Mouse (Mus musculus) midbrain, embryonic 14.5 days (tissue): ENCODE data around the gene Tmem63b. TPM values are rescaled to one million over a fixed set of nuclear protein-coding genes. Genes with fewer than 3 reads are reported as not detected.

Experiments used
- ATAC-seq: fragments of 200-750 bp; cut with Nextera tagmentation; 2 replicates; pipeline ENCODE4 v1.8.0; 2017; ENCODE audit warnings: moderate number of reproducible peaks, moderate library complexity; ENCODE audit not compliant: low FRiP score, low TSS enrichment
- DNase-seq: peaks from one replicate; pipeline ENCODE4 v3.0.0-alpha.2; 2015
- H3K27ac ChIP-seq: fragments of 300-500 bp; sonication (generic); replicated peaks from 2 replicates; pipeline ENCODE4 v1.5.1; 2014; ENCODE audit warnings: mild to moderate bottlenecking, low read depth, low read length, moderate library complexity
- H3K27me3 ChIP-seq: fragments of 300-500 bp; sonication (generic); 2 replicates; pipeline ENCODE4 v1.6.1; 2014; ENCODE audit warnings: low read length, control low read depth, mixed read lengths; ENCODE audit not compliant: control insufficient read depth, insufficient read depth
- H3K36me3 ChIP-seq: fragments of 300-500 bp; sonication (generic); 2 replicates; pipeline ENCODE4 v1.6.1; 2014; ENCODE audit warnings: low read length, control low read depth; ENCODE audit not compliant: control insufficient read depth, insufficient read depth
- H3K4me1 ChIP-seq: fragments of 300-500 bp; sonication (generic); 2 replicates; pipeline ENCODE4 v1.6.1; 2014; ENCODE audit warnings: mild to moderate bottlenecking, antibody characterized with exemption, low read length, control low read depth; ENCODE audit not compliant: control insufficient read depth, insufficient read depth
- H3K4me2 ChIP-seq: fragments of 300-500 bp; sonication (generic); 2 replicates; pipeline ENCODE4 v1.6.1; 2014; ENCODE audit warnings: mild to moderate bottlenecking, low read length, moderate library complexity
- H3K4me3 ChIP-seq: fragments of 300-500 bp; sonication (generic); replicated peaks from 2 replicates; pipeline ENCODE4 v1.5.1; 2014; ENCODE audit warnings: low read depth, low read length
- H3K9ac ChIP-seq: fragments of 300-500 bp; sonication (generic); replicated peaks from 2 replicates; pipeline ENCODE4 v1.6.1; 2014; ENCODE audit warnings: mild to moderate bottlenecking, low read length, moderate library complexity
- H3K9me3 ChIP-seq: fragments of 300-500 bp; sonication (generic); 2 replicates; pipeline ENCODE4 v1.6.1; 2016; ENCODE audit warnings: low read length, control low read depth, mixed read lengths; ENCODE audit not compliant: control insufficient read depth
- WGBS: fragments of 180-500 bp; shearing (Covaris S2); extraction: QIAGEN DNeasy Blood & Tissue Kit; methylation state at CpG from one replicate; pipeline ENCODE4 v1.1.7; 2014; 5-methylcytosine and 5-hydroxymethylcytosine counted together
- polyA plus RNA-seq: library from polyadenylated mRNA; unstranded; fragments of >200 nt; fragmentation: Nextera tagmentation; extraction: Ambion mirVana; gene quantifications from 2 replicates; pipeline ENCODE4 v1.2.1, GENCODE M21; 2014

Gene Tmem63b
- polyA plus RNA-seq, 1 experiment from 2014 or later: 123 TPM

- H3K4me2 ChIP-seq: no peak overlapping the region
- H3K9ac ChIP-seq: no peak overlapping the region
- peaks cover 11% of the 10 kb centered on the region; the same call in 1 of the 2 replicates for H3K27me3 ChIP-seq
- no peak for ATAC-seq
- H3K4me1 ChIP-seq: peaks cover 20% of the 10 kb centered on the region
- DNase-seq: no peak
- no peak overlapping the region for H3K27ac ChIP-seq
- no peak overlapping the region for H3K4me3 ChIP-seq
- H3K36me3 ChIP-seq: no peaks in the 10 kb centered on the region
- no peaks in the 10 kb centered on the region for H3K9me3 ChIP-seq
- 93% methylated on average over 4 of the region's 4 CpGs for WGBS
Observed at GRCm38 (mm10) chr17:45730696-45731095, 44.0 kb upstream of the Tmem63b start.

GRCm38 (mm10) chr17:45729387-45729786 lies 42.7 kb upstream of the Tmem63b start:
- Histone ChIP-seq H3K27me3 (peaks cover 11% of the 10 kb centered on the region; the same call in 1 of the 2 replicates), H3K9me3 (no peaks in the 10 kb centered on the region), H3K4me2 (no peak overlapping the region), H3K36me3 (no peaks in the 10 kb centered on the region), H3K4me1 (peaks cover 12% of the 10 kb centered on the region), H3K4me3 (no peak overlapping the region), H3K9ac (no peak overlapping the region), H3K27ac (no peak overlapping the region)
- 71% methylated on average over 10 of the region's 10 CpGs for WGBS
- ATAC-seq (no peak), DNase-seq (no peak)

GRCm38 (mm10) chr17:45727983-45728723 lies 41.4 kb upstream of the Tmem63b start:
- WGBS: 60% methylated on average over 8 of the region's 8 CpGs
- ATAC-seq (no peak), DNase-seq (no peak)
- no peak overlapping the region for H3K9ac ChIP-seq
- no peak overlapping the region for H3K4me3 ChIP-seq
- H3K27ac ChIP-seq: no peak overlapping the region
- H3K36me3 ChIP-seq: no peaks in the 10 kb centered on the region
- peaks cover 8% of the 10 kb centered on the region; the same call in 1 of the 2 replicates for H3K27me3 ChIP-seq
- H3K4me1 ChIP-seq: peaks cover 7% of the 10 kb centered on the region; the same call in 1 of the 2 replicates
- H3K4me2 ChIP-seq: no peak overlapping the region
- H3K9me3 ChIP-seq: no peaks in the 10 kb centered on the region

- Histone ChIP-seq H3K4me2 (no peak overlapping the region), H3K4me3 (no peak overlapping the region), H3K9me3 (no peaks in the 10 kb centered on the region), H3K9ac (no peak overlapping the region), H3K27ac (no peak overlapping the region), H3K27me3 (0 out of 2 replicates have a peak, but pooled peaks cover 4% of the 10 kb centered on the region), H3K36me3 (no peaks in the 10 kb centered on the region), H3K4me1 (peaks cover 10% of the 10 kb centered on the region; the same call in 1 of the 2 replicates)
- no peak for ATAC-seq
- WGBS: 88% methylated on average over 2 of the region's 2 CpGs
- no peak for DNase-seq
Observed at GRCm38 (mm10) chr17:45727481-45727880, 40.8 kb upstream of the Tmem63b start.

GRCm38 (mm10) chr17:45726249-45726648 lies 39.5 kb upstream of the Tmem63b start:
- peaks cover 16% of the 10 kb centered on the region; the same call in 1 of the 2 replicates for H3K4me1 ChIP-seq
- H3K27ac ChIP-seq: no peak overlapping the region
- no peaks in the 10 kb centered on the region for H3K36me3 ChIP-seq
- WGBS: 67% methylated on average over 7 of the region's 7 CpGs
- H3K27me3 ChIP-seq: no peaks in the 10 kb centered on the region
- H3K9ac ChIP-seq: no peak overlapping the region
- no peak for ATAC-seq
- H3K4me2 ChIP-seq: no peak overlapping the region
- H3K4me3 ChIP-seq: no peak overlapping the region
- no peak for DNase-seq
- H3K9me3 ChIP-seq: no peaks in the 10 kb centered on the region

GRCm38 (mm10) chr17:45724574-45724921 lies 37.8 kb upstream of the Tmem63b start:
- no peak overlapping the region; the same call in 1 of the 2 replicates for H3K9ac ChIP-seq
- H3K36me3 ChIP-seq: no peaks in the 10 kb centered on the region
- H3K9me3 ChIP-seq: no peaks in the 10 kb centered on the region
- WGBS: 84% methylated on average over 10 of the region's 10 CpGs
- H3K4me3 ChIP-seq: no peak overlapping the region
- H3K27ac ChIP-seq: no peak overlapping the region
- ATAC-seq (no peak), DNase-seq (no peak)
- H3K4me2 ChIP-seq: no peak overlapping the region; the same call in 1 of the 2 replicates
- H3K27me3 ChIP-seq: no peaks in the 10 kb centered on the region
- H3K4me1 ChIP-seq: peaks cover 16% of the 10 kb centered on the region; the same call in 1 of the 2 replicates

GRCm38 (mm10) chr17:45723732-45724573 lies 37.2 kb upstream of the Tmem63b start:
- Histone ChIP-seq H3K4me1 (peaks cover 16% of the 10 kb centered on the region; the same call in 1 of the 2 replicates), H3K27me3 (no peaks in the 10 kb centered on the region), H3K27ac (peak overlapping the region; percentile 87), H3K9me3 (no peaks in the 10 kb centered on the region), H3K9ac (peak overlapping the region; percentile 64), H3K36me3 (no peaks in the 10 kb centered on the region), H3K4me2 (peak overlapping the region; percentile 69), H3K4me3 (peak overlapping the region; percentile 50)
- peak; percentile 95 for DNase-seq
- ATAC-seq: peak; percentile 77
- 3% methylated on average over 25 of the region's 25 CpGs for WGBS

- Histone ChIP-seq H3K4me1 (peaks cover 12% of the 10 kb centered on the region; the same call in 1 of the 2 replicates), H3K9ac (no peak overlapping the region), H3K4me2 (no peak overlapping the region), H3K27ac (no peak overlapping the region), H3K4me3 (no peak overlapping the region), H3K27me3 (no peaks in the 10 kb centered on the region), H3K36me3 (no peaks in the 10 kb centered on the region), H3K9me3 (no peaks in the 10 kb centered on the region)
- DNase-seq (peak; percentile 82), ATAC-seq (no peak)
- WGBS: 12% methylated on average over 10 of the region's 10 CpGs
Observed at GRCm38 (mm10) chr17:45718323-45718722, 31.6 kb upstream of the Tmem63b start.
